Mouse (Mus musculus) cerebellum, adult 9-10 months (tissue): Measurements from ENCODE around the gene Nova2.

Experiments
- DNase-seq: peaks from one replicate; pipeline ENCODE4 v3.0.0; 2022

The Nova2 gene

DNA sequence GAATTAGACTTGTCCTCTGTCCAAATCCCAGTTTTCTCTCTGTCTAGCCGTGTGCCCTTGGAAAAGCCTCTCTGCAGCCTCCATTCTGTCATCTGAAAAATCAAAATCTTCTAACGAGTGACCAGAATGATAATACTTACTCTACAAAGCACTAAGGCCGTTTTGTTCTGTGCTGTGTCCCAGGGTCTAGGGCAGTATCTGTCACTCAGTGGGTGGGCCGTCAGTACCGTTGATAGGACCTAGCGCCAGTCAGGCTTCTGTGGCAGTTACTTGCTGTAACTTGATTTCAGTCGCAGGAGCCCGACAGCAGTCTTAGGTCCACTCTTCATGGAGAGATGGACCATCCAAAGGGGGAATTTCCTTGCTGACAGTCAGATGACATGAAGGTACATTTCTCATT lies 1.4 kb upstream of the Nova2 start:
- no peak for DNase-seq

DNA sequence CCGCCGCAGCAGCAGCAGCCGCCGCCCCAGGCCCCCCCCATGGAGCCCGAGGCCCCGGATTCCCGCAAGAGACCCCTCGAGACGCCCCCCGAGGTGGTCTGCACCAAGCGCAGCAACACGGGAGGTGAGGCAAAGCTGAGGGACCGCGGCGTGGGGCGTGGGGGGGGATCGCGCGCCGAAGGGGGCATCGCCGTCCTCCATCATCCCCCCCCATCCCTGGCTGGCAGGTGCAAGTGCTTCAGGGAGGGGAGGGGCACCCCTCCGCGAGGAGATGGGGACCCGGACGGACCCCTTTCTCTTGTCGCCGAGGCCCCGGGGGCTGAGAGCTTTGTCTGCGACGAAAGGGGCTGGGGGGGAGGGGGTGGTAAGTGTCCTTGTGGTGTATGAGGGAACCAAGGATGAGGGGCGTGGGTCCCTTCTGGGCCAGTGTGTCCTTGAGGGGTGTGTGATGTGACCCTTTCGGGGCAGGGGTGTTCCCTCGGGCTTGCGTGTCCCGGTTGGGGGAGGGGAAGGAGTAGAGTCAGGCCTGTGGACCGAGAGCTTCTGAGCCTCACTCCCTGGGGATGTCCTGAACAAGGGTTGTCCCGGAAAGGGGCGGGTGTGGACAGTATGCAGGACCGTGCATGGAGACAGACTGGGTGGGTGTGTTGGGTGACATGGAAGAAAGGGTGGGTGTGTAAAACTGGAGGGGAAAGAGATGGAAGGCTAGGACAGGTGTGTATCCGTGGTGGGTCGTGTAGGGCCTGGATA lies 528 bp downstream of the Nova2 start:
- DNase-seq = peak; percentile 74

DNA sequence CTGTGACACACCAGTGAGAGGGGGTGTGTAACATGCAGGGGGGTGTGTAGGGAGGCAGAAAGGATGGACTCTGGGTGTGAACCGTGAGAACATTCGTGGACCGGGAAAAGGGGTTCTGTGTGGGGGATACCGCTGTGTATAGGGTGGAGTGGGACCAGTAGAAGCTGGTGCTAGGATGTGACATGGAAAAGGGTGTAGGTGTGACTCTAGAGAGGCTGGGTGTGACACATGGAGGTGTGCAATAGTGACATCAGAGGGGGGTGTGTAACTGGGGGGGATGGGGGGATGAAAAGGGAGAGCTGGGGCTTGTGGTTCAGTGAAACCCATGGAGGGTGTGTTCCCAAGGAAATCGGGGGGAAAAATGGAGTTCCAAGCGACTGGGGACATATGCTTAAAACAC lies 1.2 kb downstream of the Nova2 start:
- no peak for DNase-seq

DNA sequence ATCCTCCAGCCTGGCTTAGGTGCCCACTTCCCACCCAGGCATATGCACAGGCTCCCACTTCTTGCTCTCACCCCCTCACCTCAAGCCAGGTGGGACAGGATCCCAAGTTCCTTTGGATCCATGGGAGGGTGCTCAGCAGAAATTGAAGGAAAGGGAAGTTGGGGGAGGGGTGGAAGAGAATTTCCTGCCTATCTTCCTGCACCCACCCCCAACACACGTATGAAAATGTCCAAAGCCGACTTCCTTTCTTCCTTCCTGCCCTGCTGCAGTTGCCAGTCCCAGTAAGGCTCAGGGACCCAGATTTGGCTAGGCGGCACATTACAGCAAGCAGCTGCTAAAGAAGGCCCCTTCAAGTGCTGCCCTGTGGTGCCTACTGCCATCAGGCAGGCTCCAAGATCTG lies 2.1 kb downstream of the Nova2 start:
- DNase-seq = no peak

DNA sequence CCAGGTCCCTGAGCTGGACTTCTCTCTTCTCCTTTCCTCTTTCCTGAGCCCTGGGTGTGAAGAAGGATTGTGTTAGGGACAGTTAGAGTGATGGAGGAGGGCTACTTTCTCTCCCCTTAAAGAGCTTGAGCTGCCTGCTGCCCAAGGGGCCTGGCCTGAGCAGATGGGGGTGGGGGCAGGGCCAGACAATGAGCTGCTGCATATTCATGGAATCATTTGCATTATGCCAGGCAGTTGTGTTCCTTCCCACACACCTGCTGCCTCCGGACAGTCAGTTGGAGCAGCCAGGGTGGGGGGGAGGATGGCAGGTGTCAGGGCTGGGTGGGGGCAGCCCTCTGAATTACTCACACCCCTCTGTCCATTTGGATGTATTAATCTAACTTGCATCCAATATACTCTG lies 16.7 kb downstream of the Nova2 start:
- no peak for DNase-seq

DNA sequence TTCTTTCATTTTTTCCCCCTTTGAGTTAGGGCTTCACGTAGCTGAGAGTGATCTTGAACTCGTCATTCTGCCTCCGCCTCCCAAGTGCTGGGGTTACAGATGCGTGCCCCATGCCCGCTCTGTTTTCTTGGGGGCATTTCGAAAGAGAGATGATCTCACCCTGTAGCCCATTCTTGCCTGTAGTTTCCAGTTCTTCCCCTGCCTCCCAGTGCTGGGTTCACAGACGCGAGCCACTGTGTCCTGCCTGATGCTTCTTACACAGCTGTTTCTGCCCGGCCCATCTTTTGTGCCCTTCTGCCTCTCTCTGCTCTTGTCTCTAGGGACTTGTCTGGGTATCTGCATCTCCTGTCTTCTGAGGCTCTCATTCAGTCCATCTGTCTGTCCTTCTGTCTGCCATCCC lies 17.1 kb downstream of the Nova2 start:
- no peak for DNase-seq

DNA sequence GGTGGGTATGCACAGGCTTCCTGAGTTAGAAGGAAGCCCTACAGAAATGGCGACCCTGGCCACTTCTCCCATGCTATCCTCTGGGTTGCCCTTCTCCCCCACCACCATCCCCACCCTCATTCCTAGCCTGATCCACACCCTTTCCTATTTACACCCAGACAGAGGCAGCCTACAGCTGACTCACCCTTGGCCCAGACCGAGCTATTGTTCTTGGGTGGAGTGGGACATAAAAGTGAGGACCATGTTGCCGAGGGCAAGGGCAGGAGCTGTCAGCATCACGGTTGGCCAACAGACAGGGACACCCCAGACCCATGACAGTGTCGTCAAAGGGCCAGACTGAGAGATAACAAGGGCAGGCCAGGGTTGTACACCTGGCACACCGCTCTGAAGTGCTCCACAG lies 22.5 kb downstream of the Nova2 start:
- no peak for DNase-seq

DNA sequence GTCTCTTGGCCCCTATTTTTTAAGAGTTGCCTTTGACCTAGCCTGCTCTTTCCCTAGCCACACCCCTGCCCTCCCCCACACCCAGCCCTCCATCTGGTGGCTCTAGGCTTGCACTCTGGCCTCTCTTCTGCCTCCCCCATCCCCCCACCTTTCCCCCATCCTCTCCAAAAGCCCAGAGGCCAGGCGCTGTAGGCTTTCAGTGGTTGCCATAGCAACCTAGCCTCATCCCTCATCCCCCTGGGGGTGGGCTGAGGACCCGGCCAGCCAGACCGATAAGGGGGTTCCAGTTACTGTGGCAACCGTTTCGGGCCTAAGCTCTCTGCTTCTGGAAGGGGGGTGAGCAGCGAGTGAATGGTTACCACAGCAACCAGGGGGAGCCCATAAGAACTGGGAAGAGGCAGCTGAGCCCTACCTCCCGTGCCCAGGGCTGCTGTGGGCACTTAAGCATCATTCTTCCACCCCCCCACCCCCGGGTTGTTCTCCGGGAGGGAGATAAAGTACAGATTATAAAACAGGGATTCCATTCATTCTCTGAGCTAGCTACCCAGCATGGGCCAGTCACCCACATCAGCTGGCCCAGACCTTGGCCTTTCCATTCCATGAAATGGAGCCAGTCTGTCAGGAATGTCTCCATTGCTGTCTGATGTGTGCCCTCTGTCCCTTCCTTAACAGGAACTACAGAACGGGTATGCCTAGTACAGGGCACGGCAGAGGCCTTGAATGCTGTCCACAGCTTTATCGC lies 24.3 kb downstream of the Nova2 start:
- DNase-seq = no peak

DNA sequence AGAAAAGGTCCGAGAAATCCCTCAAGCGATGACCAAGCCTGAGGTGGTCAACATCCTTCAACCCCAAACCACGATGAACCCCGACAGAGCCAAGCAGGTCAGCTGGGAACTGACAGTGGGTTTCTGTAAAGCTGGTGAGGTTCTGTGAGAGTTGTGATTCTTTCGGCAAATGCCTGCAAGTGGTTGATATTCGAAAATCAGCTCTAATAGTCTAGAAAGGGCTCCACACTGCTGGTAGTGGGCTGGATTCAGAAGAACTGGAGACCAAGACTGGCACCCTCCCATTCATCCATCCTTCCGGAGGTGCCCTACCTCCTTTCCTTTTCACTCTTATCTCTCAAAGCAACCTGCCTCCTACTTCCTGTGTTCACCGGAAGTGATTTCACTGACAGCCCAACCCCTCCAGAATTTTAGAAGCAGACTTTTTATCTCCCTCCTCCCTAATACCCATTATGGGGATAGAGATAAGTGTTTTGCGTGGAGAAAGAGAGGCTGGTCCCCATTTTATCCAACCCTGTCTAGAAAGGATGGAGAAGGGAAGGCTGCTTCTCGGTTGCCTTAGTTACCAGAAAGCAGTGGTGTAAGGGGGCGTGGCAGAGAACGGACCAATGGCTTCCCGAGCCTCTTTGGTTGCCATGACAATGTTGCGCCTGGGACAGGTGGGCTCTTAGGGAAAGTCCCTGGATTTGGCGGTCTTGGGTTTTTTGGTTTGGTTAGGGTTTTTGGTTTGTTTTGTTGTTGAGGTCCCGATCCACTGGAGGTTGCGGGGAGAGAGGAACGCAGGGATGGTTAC lies 25.0 kb downstream of the Nova2 start:
- no peak for DNase-seq

DNA sequence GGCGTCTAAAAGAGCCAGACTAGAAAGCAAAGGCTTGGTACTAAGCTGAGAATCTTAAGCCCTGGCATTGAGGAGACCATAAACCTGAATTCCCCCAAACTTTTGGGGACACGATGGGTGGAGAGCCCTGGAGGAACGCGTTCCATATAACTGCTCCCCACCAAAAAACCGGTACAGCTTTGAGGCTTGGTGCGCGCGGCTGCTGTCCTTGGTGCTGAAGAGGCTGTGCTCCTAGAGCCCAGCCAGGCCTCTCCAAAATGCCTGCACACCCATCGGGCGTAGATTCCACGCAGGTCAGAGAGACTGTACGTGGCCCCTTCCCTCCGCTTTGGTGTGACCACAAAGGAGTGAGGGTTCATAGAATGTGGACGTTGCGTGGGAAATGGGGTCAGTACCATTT lies 25.7 kb downstream of the Nova2 start:
- no peak for DNase-seq

DNA sequence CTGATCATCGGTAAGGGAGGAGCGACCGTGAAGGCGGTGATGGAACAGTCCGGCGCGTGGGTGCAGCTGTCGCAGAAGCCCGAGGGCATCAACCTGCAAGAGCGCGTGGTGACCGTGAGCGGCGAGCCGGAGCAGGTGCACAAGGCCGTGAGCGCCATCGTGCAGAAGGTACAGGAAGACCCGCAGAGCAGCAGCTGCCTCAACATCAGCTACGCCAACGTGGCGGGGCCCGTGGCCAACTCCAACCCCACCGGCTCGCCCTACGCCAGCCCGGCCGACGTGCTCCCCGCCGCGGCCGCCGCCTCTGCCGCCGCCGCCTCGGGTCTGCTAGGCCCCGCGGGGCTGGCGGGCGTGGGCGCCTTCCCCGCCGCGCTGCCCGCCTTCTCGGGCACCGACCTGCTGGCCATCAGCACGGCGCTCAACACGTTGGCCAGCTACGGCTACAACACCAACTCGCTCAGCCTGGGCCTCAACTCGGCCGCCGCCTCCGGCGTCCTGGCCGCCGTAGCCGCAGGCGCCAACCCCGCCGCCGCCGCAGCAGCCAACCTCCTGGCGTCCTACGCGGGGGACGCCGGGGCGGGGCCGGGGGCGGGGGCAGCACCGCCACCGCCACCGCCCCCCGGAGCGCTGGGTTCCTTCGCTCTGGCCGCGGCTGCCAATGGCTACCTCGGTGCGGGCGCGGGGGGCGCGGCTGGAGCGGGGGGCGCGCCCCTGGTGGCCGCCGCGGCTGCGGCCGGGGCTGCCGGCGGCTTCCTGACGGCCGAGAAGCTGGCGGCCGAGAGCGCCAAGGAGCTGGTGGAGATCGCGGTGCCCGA lies 32.1 kb downstream of the Nova2 start:
- peak; percentile 73 for DNase-seq

DNA sequence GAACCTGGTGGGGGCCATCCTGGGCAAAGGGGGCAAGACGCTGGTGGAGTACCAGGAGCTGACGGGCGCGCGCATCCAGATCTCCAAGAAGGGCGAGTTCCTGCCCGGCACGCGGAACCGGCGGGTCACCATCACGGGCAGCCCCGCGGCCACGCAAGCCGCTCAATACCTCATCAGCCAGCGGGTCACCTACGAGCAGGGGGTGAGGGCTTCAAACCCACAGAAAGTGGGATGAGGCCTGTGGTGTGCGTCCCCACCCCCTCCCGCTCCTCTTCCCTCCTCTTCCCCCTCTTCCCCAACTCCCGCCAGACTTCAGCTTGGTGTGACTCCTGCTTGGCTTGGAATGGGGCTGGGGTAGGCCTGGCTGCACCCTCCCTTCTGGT lies 32.7 kb downstream of the Nova2 start:
- DNase-seq = peak; percentile 63

DNA sequence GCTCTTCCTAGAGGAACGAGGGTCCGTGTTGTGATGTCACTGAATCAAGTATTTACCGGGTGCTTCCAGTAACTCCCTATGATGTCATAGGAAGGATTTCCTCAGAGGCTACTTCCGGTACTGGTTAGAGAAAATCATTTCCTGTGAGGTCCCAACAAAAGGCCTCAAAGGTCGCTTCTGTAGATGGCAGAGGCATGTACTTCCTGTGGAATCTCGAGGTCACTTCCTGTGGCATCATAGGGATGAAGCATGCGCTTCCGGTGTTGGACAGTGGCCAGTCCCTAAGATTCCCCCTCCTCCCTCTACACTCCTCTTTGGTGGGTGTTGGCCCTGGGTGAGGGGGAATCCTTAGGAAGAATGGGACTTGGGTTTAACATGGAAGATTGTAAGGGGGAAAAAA lies 33.8 kb downstream of the Nova2 start:
- peak; percentile 48 for DNase-seq

DNA sequence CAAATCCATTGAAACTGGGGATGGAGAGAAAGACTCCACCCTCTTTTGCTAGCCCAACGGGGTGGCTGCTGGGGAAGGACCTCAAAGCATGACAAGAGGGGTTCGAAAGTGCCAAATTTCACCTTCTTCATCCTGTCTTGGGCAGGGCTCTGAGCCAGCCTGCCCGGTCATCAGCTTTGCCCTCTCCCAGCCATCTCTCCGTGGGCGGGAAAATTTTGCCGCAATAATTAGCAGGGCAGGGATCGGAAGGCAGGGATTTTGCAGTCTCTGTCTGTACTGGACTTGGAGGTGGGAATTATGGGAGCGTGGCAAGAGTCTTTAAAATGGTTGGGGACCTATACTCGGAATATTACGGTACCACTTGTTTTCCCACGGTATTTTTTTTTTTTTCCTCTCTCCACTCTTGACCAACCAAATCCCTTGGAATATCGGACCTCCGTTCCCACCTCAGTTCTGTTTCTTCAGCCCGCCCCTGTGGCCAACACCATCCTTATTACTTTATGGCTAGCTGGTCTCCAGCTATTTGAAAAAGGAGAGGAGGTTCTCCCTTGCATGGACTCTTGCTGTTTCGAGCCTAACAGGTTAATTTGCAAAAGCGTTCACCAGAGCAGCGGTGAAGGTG lies 36.6 kb downstream of the Nova2 start:
- DNase-seq = no peak

DNA sequence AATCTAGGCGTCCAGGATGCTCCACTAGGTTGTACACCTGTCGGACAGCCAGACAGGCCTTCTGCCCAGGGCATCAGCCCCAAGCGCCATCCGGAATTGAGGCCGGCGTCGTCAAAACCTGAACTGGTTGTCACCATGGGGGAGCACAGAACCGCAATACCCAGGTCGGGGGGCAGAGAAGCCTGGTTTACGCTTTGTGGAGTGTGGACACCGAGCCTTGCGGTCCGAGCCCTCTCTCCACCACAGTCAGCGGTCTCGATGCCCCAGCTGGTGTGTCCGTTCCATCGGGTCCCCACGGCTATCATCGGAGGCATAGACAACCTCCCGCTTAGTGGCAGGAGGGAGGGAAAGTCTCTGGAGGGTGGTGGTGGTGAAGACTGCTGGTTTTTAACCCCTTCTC lies 37.1 kb downstream of the Nova2 start:
- DNase-seq = no peak

DNA sequence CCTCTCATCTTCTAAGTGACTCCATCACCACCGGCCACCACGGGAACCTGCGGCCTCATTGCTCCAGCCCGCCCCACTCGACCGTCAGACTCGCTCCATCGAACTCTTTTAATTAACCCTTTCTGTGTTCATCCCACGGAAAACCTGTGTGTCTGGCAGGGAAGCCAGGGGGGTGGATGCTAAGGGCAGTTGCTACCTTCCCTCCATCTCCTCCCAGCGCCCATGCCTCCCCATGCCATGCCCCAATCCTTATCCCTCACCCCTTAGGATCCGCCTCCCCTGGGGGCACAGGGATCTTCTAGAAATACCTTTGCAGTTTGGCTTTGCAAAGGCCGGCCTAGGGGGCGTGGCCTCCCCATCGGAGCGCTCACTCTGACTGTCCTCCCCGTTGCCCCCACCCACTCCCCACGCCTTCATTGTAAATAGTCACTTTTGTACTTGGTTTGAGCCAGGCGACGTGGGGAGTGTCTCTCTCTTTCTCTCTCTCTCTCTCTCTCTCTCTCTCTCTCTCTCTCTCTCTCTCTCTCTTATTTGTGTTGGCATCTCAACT lies 37.7 kb downstream of the Nova2 start:
- DNase-seq = no peak

DNA sequence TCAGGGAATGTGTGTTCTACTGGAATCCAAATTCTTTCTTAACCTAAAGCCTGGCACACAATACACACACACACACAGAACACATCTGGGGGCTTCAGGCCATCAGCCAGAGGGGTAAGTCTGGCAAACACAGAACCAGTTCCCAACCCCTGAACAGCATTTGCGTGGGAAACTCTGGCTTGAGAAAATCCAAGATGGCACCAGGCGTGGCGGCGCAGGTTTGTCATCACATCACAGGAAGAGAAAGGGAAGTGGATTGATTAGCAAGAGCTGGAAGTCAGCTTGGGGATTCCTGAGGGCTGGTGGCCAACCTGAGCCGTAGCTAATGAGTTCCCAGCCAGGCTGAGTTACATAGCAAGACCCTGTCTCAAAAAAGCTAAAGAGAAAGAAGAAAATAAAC lies 39.6 kb downstream of the Nova2 start:
- no peak for DNase-seq

DNA sequence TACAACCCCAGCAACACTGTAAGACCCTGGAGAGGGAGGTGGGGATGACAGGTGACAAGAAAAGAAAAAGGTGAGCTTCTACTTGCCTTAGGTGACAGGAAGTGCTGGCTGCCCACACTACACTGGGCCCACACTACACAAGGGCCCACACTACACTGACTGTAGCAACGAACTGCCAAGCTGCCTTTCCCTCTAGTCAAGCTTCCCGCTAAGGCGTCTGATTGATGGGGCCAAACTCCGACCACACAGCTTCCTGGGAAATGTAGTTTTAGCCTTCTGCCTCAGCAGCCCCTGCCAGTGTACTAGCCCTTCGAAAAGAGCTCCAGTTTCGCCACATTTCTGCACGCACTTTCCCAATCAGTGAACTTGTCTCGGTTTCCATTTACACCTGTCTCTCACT lies 41.9 kb downstream of the Nova2 start:
- no peak for DNase-seq

DNA sequence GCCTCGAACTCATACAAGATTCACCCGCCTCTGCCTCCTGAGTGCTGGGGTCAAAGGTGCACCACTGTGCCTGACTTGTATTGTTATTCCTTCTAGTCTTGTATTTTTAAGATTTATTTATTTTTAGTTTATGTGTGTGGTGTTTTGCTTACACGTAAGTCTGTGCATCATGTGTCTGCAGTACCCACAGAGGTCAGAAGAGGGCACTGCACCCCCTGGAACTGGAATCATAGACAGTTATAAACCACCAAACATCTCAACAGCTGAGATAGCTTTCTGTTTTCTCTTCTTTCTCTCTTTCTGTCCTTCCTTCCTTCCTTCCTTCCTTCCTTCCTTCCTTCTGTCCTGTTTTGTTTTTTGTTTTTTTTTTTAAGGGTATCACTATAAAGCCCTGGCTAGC lies 45.3 kb downstream of the Nova2 start:
- no peak for DNase-seq

DNA sequence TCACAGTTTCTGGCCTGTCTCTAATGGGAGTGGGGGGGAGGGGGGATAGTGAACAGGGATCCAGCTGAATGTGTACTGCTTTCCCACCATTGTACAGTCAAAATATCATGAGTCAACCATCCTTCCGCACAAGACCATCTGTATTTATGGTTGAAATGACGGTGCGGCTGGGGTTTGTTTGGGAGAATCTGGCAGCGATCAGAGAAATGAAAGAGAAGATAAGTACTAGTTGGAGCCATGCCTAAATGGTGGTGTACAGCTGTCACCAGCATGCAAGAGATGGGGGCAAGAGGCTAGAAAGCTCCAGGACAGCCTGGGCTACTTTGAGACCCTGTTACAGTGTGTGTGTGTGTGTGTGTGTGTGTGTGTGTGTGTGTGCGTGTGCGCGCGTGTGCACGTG lies 52.7 kb downstream of the Nova2 start:
- DNase-seq = no peak

DNA sequence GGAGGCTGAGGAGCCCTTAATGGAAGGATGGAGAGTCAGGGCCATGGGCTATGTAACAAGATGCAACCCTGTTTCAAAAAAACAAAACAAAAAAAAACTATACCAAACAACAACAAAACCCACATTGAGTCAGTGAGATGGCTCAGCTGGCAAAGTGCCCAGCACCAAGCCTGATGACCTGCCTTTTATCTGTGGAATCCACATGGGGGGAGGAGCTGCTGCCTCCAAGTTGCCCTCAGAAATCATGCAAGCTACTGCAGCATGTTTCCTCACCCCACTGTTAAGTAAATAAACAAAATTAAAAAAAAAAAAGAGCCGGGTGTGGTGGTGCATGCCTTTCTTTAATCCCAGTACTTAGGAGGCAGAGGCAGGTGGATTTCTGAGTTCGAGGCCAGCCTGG lies 60.8 kb downstream of the Nova2 start:
- peak; percentile 30 for DNase-seq

DNA sequence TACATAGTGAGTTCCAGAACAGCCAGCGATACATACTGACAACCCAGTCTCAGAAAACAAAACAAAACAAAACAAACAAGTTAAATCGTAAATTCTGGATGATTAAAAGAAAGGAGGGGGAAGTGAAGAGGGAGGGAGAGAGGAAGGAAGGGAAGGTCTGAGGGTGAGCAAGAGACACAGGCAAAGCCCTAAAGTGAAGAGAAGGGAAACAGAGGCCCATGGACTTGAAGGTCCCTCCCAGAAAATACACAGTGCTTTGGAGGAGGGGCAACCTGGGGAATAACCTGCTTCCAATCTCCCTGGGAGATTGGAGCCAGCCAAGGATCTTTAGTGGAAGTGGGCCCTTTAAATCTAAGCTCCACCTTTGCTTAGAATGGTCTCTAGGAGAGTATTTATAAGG lies 61.4 kb downstream of the Nova2 start, which contains the start of gene Nanos2:
TSS of gene Nanos2 (plus strand) at position 301 of the 400 bp plus-strand sequence.
- DNase-seq = no peak
